Mouse (Mus musculus) CH12.LX (cell line): ENCODE measurements around the gene Arpp19. TPM values are rescaled to one million over a fixed set of nuclear protein-coding genes. Genes with fewer than 3 reads are reported as not detected.

Experiments
- DNase-seq: peaks from one replicate; pipeline ENCODE4 v3.0.0-alpha.2; 2013; ENCODE audit errors: extremely low read depth
- H3K27ac ChIP-seq: 2 replicates; pipeline ENCODE4 v1.5.1; 2012; ENCODE audit warnings: low read depth, mild to moderate bottlenecking, control low read depth, moderate library complexity; ENCODE audit not compliant: insufficient read depth
- H3K27me3 ChIP-seq: replicated peaks from 2 replicates; pipeline ENCODE3; 2012; ENCODE audit warnings: inconsistent platforms
- H3K36me3 ChIP-seq, 2 experiments: replicated peaks in 1 of 2; 2 replicates each; pipeline versions ENCODE3 to v1.6.1; 2012; ENCODE audit warnings: inconsistent platforms in 1 of 2, low read length in 1 of 2, mild to moderate bottlenecking in 1 of 2, mixed read lengths in 1 of 2, moderate library complexity in 1 of 2; ENCODE audit not compliant: control insufficient read depth in 1 of 2, insufficient read depth in 1 of 2
- H3K4me1 ChIP-seq, 2 experiments: 2 replicates each; pipeline ENCODE4 v1.6.1; 2012; ENCODE audit warnings: inconsistent platforms in 1 of 2, moderate library complexity in 1 of 2; ENCODE audit not compliant: insufficient read depth in 2 of 2, control insufficient read depth in 1 of 2
- H3K4me2 ChIP-seq: 2 replicates; pipeline ENCODE4 v1.6.1; 2012; ENCODE audit warnings: low read depth, mild to moderate bottlenecking, control low read depth; ENCODE audit not compliant: poor library complexity, insufficient read depth, severe bottlenecking
- H3K4me3 ChIP-seq, 3 experiments: fragments of 150-350 bp in 1 of 3; sonication (generic) in 1 of 3; replicated peaks in 1 of 3; 2 replicates each; pipeline versions ENCODE3 to v1.5.1; 2011 to 2012; ENCODE audit warnings: low read depth in 2 of 3, low read length in 2 of 3, mild to moderate bottlenecking in 2 of 3, moderate library complexity in 2 of 3, control low read depth in 1 of 3, improper control_type of control experiment in 1 of 3, inconsistent platforms in 1 of 3, mixed read lengths in 1 of 3; ENCODE audit not compliant: poor library complexity in 1 of 3
- H3K79me2 ChIP-seq: replicated peaks from 2 replicates; pipeline ENCODE4 v1.6.1; 2012; ENCODE audit warnings: mild to moderate bottlenecking, moderate library complexity; ENCODE audit not compliant: control insufficient read depth, poor library complexity, insufficient read depth, severe bottlenecking; ENCODE audit errors: extremely low read depth
- H3K9ac ChIP-seq: 2 replicates; pipeline ENCODE4 v1.6.1; 2012; ENCODE audit warnings: low read depth, mild to moderate bottlenecking, control low read depth, moderate library complexity; ENCODE audit not compliant: insufficient read depth
- H3K9me3 ChIP-seq: replicated peaks from 2 replicates; pipeline ENCODE3; 2012; ENCODE audit warnings: low read length, inconsistent platforms, mixed read lengths
- CTCF ChIP-seq, 2 experiments: IDR thresholded peaks in 1 of 2; conservative IDR thresholded peaks in 1 of 2; 2 replicates each; pipeline ENCODE4 v1.5.1; 2011 to 2012; ENCODE audit warnings: low read depth in 2 of 2, low read length in 2 of 2, improper control_type of control experiment in 1 of 2, inconsistent platforms in 1 of 2, mild to moderate bottlenecking in 1 of 2, moderate library complexity in 1 of 2
- ETS1 ChIP-seq: conservative IDR thresholded peaks from 2 replicates; pipeline ENCODE4 v1.6.1; 2012; ENCODE audit warnings: low read depth, mild to moderate bottlenecking, inconsistent platforms, low read length, improper control_type of control experiment, moderate library complexity
- GABPA ChIP-seq: IDR thresholded peaks from 2 replicates; pipeline ENCODE4 v1.6.1; 2012; ENCODE audit warnings: low read depth, low read length, improper control_type of control experiment, inconsistent platforms; ENCODE audit not compliant: insufficient replicate concordance
- IRF4 ChIP-seq: IDR thresholded peaks from 2 replicates; pipeline ENCODE4 v1.6.1; 2014; ENCODE audit warnings: low read depth, mild to moderate bottlenecking, inconsistent platforms, low read length, improper control_type of control experiment
- JUN ChIP-seq: IDR thresholded peaks from 2 replicates; pipeline ENCODE4 v1.6.1; 2011; ENCODE audit warnings: low read depth, mild to moderate bottlenecking, low read length, improper control_type of control experiment, moderate library complexity; ENCODE audit not compliant: insufficient read depth
- MAZ ChIP-seq: IDR thresholded peaks from 2 replicates; pipeline ENCODE4 v1.6.1; 2012; ENCODE audit warnings: low read depth, mild to moderate bottlenecking, inconsistent platforms, low read length, improper control_type of control experiment, moderate library complexity
- MXI1 ChIP-seq: IDR thresholded peaks from 2 replicates; pipeline ENCODE4 v1.6.1; 2011; ENCODE audit warnings: mild to moderate bottlenecking, low read depth, low read length, improper control_type of control experiment
- NELFE ChIP-seq: IDR thresholded peaks from 2 replicates; pipeline ENCODE4 v1.6.1; 2011; ENCODE audit warnings: low read depth, low read length, improper control_type of control experiment
- NRF1 ChIP-seq: IDR thresholded peaks from 2 replicates; pipeline ENCODE4 v1.6.1; 2014; ENCODE audit warnings: low read depth, mild to moderate bottlenecking, inconsistent platforms, low read length, improper control_type of control experiment, moderate library complexity
- PAX5 ChIP-seq: IDR thresholded peaks from 2 replicates; pipeline ENCODE4 v1.6.1; 2012; ENCODE audit warnings: low read length, inconsistent platforms, mixed read lengths
- POLR2A ChIP-seq: IDR thresholded peaks from 2 replicates; pipeline ENCODE4 v1.6.1; 2011; ENCODE audit warnings: low read depth, mild to moderate bottlenecking, improper control_type of control experiment, low read length
- RAD21 ChIP-seq: IDR thresholded peaks from 2 replicates; pipeline ENCODE4 v1.6.1; 2011; ENCODE audit warnings: low read depth, mild to moderate bottlenecking, low read length, improper control_type of control experiment, moderate library complexity
- SIN3A ChIP-seq: IDR thresholded peaks from 2 replicates; pipeline ENCODE4 v1.6.1; 2012; ENCODE audit warnings: low read length, improper control_type of control experiment, inconsistent platforms
- SMC3 ChIP-seq: IDR thresholded peaks from 2 replicates; pipeline ENCODE4 v1.6.1; 2011; ENCODE audit warnings: low read depth, low read length, improper control_type of control experiment
- TBP ChIP-seq: conservative IDR thresholded peaks from 2 replicates; pipeline ENCODE4 v1.6.1; 2011; ENCODE audit warnings: low read depth, low read length, improper control_type of control experiment
- UBTF ChIP-seq: IDR thresholded peaks from 2 replicates; pipeline ENCODE4 v1.6.1; 2012; ENCODE audit warnings: low read depth, mild to moderate bottlenecking, inconsistent platforms, low read length, improper control_type of control experiment, moderate library complexity
- ZKSCAN1 ChIP-seq: IDR thresholded peaks from 2 replicates; pipeline ENCODE4 v1.6.1; 2012; ENCODE audit warnings: low read depth, inconsistent platforms, low read length, improper control_type of control experiment, borderline replicate concordance
- ZNF384 ChIP-seq: IDR thresholded peaks from 2 replicates; pipeline ENCODE4 v1.6.1; 2012; ENCODE audit warnings: low read depth, low read length, improper control_type of control experiment, inconsistent platforms
- dilution Hi-C: fragments of 300-500 bp; cut with MboI; formaldehyde crosslinking; loops from 2 replicates; pipeline ENCODE4 v1.14.3; 2020; ENCODE audit warnings: low sequenced_read_pairs; ENCODE audit not compliant: extremely low pct_unique_long_range_greater_than_20kb, extremely low pct_ligation_motif_present
- in situ Hi-C: fragments of 300-500 bp; cut with MboI; formaldehyde crosslinking; loops from 3 replicates; pipeline ENCODE4 v1.14.3; 2019; ENCODE audit warnings: low sequenced_read_pairs, low pct_ligation_motif_present, low pct_unique_long_range_greater_than_20kb, mixed read lengths
- polyA plus RNA-seq: library from polyadenylated mRNA; unstranded; fragments of >175 nt; gene quantifications from 2 replicates; pipeline ENCODE4 v1.2.1, GENCODE M21; 2012; ENCODE audit warnings: low read depth; ENCODE audit not compliant: insufficient read length
- total RNA-seq, 2 experiments: library from RNA; depleted of rRNA; stranded (reverse); fragments of 300-350 nt in 1 of 2; fragments of >200 nt in 1 of 2; gene quantifications; 2 replicates each; pipeline ENCODE4 v1.2.3; 2012 to 2014

The Arpp19 gene
- total and polyA plus RNA-seq, 3 experiments: 194 to 479 (median 244) TPM

- Histone ChIP-seq H3K4me1 (peaks cover 1 to 6% of the 10 kb centered on the region in 2 experiments; a peak in 3 of 4 replicates), H3K4me2 (no peak overlapping the region), H3K4me3 (no peak overlapping the region), H3K79me2 (no peaks in the 10 kb centered on the region), H3K9ac (no peak overlapping the region), H3K27me3 (no peaks in the 10 kb centered on the region), H3K27ac (no peak overlapping the region), H3K36me3 (peaks cover 2 to 18% of the 10 kb centered on the region in 2 experiments), H3K9me3 (no peaks in the 10 kb centered on the region)
- no peak for TF ChIP-seq ETS1
- no peak for TF ChIP-seq JUN
- no peak for TF ChIP-seq RAD21
- TF ChIP-seq MAZ: no peak
- TF ChIP-seq TBP: no peak
- no peak for TF ChIP-seq UBTF
- TF ChIP-seq POLR2A: no peak
- no peak for TF ChIP-seq NRF1
- TF ChIP-seq IRF4: no peak
- TF ChIP-seq CTCF (conservative IDR thresholded peaks at IDR 0.05 in 1 of 2, IDR thresholded peaks at IDR 0.05 in 1 of 2; ENCODE audit: low read depth in 2 of 2, low read length in 2 of 2): no peak
- no peak for TF ChIP-seq ZKSCAN1
- TF ChIP-seq PAX5: no peak
- TF ChIP-seq ZNF384: no peak
- no peak for TF ChIP-seq NELFE
- no peak for TF ChIP-seq SMC3
- no peak for TF ChIP-seq SIN3A
- no peak for TF ChIP-seq MXI1
- no peak for TF ChIP-seq GABPA
- DNase-seq: no peak
- dilution Hi-C loops (no loop called here), in situ Hi-C loops (no loop called here)
These were observed 27.4 kb downstream of the Arpp19 start for GRCm38 (mm10) chr9:75064678-75065331.

DNA sequence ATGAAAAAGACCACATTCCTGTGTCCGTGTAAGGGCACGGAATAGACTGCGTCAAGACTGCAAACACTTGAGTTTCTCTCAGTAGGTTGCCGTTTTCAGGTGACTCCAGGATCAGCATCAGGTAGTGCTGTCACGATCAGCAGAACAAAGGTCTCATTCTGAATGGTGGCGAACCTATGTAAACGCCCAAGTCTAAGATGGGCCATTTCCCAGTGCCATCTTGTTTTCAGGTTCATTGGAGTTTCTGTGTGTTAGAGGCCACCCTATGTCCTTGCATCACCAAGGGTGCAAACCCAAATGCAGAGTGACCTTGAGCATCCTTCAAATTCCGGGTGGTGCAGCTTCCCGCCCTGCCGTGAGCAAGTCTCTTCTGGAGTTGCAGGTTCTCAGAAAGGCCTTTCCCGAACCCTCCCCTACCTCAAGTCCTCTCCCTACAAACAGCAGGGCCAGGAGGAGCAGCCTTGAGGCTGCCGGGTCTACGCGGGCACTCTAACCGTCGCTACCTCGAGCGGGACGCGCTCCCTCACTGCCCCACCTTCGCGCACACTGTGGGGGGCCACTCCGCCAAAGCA, 33.1 kb downstream of the Arpp19 start, which contains the start of gene Myo5a:
TSS of gene Myo5a (plus strand) at position 559 of the 572 bp plus-strand sequence.
- dilution Hi-C loops (no loop called here), in situ Hi-C loops (no loop called here)
- no peaks in the 10 kb centered on the region for H3K36me3 ChIP-seq
- peaks cover 34% of the 10 kb centered on the region for H3K79me2 ChIP-seq
- H3K4me3 ChIP-seq: peak within 1 kb of the TSS; percentile 76 to 99 (median 80)
- DNase-seq: no peak
- H3K9ac ChIP-seq: peak within 1 kb of the TSS; percentile 81
- H3K9me3 ChIP-seq: no peaks in the 10 kb centered on the region
- peaks cover 6 to 42% of the 10 kb centered on the region in 2 experiments for H3K4me1 ChIP-seq
- no peaks in the 10 kb centered on the region for H3K27me3 ChIP-seq
- H3K27ac ChIP-seq: peak within 1 kb of the TSS; percentile 87
- H3K4me2 ChIP-seq: peak within 1 kb of the TSS; percentile 41
- no peak for TF ChIP-seq IRF4
- no peak for TF ChIP-seq ZKSCAN1
- peak; percentile 40 for TF ChIP-seq SIN3A
